Mouse (Mus musculus) testis, postnatal 14 days (tissue): ENCODE data around the gene Lef1.
A peak's percentile ranks its signal among the peaks of the same experiment; 100 is the strongest.

Experiments
- DNase-seq: peaks from one replicate; pipeline ENCODE4 v3.0.0; 2021; ENCODE audit warnings: low spot score

Lef1 gene

DNA sequence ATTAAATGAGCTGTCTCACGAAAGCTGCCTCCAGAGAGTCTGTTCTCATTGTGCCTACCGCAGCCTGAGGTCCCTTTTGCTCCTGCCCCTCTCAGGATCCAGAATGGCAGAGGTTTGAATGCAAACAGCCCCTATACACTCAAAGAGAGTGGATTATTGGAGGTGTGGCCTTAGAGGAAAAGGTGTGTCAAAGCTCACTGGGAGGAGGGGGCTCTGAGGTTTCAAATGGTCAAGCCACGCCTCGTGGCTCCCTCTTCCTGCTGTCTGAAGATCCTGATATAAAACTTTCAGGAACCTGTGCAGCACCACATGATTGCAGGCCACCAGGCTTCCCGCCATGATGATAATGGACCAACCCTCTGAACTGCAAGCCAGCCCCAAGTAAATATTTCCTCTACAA, 137.6 kb downstream of the Lef1 start:
- no peak for DNase-seq

DNA sequence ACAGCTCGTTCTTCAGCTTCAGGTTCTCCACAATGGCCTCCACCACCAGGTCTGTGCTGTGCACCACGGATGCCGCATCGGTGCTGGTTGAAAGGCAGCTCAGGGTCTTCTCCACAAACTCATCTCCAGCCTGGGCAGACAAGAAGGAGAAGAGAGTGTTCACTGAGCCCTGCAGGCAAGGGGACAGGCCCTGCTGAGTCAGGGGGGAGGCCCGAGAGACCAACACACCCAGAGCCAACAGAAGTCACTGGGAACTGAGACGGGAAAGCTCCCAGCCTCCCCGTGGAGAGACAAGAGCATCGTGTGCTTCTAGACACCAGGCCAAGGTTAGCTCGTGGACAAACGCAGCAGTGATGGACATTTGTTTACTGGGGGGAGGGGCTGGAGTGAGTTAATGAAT, 138.2 kb downstream of the Lef1 start:
- DNase-seq, result no peak

DNA sequence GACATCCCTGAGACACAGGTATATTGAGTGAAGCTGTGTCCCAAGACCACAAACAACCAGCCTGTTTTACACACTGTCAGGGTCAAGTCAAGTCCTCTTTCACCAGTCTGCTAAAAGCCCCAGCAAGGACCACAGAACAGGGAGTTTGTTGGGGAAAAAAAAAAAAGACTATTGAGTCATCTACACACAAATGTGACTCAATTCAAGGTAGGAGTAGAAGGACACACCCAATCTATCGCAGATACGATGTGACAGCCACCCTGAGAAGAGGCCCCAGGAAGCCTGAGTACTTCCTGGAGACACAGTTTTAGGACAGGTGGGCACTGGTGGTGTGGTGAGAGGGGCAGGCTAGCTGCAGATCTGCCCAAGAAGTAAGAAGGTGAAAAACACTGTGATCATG, 140.0 kb downstream of the Lef1 start:
- DNase-seq, result no peak

DNA sequence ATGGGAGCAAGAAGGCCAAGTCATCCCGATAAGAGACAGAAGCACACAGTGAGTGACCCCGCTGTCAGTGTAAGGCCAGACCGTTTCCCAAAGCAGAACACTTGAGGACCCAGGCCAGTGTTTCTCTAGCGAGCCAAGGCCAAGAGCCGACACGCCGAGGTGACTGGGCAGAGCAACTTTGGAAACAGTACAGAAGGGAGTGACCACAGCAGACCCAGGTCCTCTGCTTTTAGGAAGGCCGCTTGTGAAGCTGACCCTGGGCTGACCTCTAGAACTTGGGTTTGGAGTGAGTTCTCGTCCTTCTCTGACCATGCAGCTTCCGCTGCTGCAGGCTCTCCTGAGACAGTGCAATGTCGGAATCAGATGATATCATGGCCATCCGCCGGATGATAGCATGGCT, 140.7 kb downstream of the Lef1 start:
- DNase-seq, result no peak

DNA sequence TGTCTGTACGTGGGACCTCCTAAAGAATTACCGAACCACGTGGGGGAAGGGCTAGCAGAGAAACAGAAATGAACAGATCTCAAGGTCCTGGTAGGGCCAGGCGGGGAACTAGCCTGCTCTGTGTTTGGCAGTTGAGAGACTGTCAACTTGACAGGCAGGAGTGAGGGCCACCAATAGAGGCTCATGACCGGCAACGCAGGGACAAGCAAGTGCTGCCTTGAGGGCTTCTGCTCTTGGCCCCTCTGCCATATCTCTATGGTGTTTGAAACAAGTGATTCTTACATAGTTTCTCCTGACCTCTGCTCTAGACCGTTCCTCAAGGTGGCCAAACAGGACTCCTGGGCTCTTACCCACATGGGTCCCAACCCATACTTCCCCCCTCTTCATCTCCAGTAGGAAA, 141.3 kb downstream of the Lef1 start:
- DNase-seq, result no peak

DNA sequence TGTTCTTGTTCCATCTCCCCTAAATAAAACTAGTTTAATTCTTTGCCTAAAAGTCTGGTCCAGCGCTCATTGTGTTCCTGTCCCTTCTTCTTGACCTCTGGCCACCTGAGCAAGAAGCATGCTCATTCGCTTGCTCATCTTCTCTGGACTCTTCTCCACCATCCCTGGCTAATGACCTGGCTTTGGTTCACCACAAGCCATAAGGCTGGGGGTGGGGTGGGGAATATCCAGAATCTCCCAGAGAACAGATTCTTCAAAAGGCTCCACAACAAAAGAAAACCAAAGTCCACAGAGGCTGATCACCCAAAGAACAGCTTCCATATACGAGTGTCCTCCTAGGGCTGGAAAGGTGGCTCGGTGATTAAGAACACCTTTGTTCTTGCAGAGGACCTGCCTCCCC, 144.7 kb downstream of the Lef1 start:
- no peak for DNase-seq

DNA sequence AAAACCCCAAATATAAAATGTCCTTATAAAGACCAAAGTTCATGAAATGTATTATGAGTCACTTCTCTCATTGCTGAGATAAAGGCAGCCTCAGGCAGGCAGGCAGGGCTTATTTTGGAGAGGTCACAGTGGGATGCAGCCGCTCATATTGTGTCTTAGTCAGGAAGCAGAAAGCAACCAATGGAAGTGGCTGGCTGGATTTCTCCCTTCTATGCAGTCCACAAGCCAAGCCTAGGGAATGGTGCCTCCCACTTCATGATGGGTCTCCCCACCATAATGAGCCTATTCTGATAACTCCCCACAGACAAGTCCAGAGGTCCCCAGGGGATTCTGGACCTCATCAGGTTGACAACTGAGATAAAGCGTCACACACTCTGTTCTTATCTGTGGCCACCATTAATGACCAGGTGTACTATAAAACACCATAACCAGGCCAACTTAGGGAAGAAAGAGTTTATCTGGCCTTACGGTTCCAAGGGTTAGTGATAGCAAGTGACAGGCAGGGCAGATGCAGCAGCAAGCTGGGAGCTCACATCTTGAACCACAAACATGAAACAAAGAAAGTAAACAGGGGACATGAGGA, 145.2 kb downstream of the Lef1 start:
- no peak for DNase-seq

DNA sequence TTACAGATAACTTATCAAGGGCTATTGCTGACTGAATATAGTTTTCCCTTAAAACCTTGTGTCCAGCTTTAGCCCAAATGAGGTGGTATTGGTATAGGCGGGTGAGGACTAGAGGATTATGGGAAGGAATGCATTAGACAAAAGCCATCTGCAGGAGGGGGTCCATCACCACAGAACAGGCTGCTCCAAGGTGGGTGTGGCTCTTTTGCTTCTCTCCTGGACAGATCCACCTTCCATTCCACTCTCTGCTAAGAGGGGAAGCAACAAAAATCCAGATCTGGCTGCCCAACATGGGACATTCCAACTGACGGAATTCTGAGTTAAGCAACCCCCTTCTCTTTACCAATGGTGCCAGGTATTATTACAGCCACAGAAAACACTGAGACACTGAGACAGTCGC, 148.7 kb downstream of the Lef1 start:
- DNase-seq, result no peak

DNA sequence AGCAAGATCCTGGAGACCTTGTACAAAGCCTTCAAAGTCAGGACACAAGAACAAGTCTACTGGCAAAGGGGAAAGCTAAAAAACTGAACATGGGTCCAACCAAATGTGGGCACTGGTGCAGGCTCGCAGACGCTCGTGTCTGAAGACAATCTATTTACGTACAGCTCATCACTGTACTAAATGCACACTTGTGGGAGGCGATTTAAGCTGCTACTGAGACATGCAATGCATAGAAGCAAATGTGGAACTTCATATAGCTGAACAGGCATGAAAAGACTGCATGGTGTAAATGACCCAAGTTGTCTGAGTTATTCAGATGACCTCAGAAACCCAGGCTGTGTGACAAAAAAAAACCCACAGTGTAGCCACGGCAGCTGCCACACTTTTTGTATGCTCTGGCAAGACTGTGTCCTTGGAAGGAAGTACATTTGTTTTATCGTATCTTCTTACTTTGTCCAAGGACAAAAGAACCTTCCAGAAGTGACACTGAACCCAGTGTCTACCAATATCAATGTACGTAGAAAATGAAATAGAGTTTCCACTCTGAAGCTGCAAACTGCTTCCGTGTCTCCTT, 149.2 kb downstream of the Lef1 start:
- DNase-seq, result peak; percentile 40

DNA sequence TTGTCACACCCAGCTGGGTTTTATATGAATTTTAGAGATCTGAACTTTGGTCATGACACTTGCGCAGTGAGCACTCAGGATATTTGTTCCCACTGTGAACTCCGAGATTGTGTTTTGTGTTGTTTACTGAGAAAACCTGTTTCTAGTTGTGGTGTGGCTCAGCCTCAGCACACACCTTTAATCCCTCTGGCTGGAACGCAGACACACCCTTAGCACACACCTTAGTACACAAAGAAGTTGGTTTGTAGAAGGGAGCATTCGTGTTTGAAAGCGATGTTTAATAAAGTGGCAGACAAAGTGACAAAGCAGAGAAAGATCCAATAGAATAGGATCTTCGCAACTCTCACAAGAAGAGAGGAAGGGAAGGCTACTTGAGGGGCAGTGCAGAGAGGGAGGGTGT, 150.1 kb downstream of the Lef1 start:
- no peak for DNase-seq

DNA sequence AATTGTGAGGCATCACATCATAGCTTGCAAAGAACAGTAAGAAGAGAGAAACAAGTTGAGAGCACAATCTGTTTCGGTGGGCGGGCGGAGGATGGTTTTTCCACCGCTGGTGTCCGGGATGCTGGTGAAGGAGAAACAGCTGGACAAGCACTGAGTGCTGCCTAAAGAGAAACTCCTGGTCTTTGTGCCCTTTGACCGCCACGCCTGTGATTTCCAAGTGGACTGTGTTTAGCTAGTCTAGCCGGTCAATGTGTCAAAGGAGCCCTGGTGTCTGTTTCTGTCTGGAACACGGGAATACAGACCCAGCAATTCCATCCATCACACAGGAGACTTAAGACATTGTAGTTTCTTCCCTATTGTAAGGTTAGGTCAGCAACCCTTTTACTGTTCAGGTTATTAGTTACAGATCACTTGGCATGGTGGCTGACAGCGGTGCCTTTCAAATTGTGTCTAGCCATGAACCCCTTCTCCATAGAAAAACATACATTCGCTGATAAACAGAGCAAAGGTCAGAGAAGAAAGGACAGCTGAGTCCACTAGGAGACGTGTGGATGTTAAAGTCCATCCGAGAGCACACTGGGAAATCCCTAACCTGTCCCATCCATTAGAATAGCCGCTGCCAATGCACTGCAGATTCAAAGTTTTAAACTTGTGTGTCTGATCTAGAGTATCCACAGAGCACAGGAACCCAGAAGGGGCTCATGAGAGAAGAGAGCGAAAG, 153.7 kb downstream of the Lef1 start:
- DNase-seq, result no peak

DNA sequence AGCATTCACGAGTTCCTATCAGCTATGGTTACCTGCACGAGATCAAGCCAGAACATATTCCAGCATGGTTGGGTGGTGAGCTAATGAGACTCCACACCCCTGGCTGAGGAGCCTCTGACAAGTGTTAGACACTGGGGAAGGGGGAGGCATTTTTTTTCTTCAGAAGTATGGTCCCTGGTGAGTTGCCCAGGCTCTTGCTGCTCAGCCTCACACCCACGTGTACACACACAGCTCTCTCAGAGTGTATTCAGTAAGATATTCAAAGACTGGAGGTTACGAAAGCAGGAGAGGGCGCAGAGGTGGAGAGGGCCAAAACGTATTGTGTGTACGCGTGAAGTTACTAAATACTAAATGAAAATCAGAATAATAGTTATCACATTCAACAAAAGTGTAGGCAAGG, 155.2 kb downstream of the Lef1 start:
- no peak for DNase-seq

DNA sequence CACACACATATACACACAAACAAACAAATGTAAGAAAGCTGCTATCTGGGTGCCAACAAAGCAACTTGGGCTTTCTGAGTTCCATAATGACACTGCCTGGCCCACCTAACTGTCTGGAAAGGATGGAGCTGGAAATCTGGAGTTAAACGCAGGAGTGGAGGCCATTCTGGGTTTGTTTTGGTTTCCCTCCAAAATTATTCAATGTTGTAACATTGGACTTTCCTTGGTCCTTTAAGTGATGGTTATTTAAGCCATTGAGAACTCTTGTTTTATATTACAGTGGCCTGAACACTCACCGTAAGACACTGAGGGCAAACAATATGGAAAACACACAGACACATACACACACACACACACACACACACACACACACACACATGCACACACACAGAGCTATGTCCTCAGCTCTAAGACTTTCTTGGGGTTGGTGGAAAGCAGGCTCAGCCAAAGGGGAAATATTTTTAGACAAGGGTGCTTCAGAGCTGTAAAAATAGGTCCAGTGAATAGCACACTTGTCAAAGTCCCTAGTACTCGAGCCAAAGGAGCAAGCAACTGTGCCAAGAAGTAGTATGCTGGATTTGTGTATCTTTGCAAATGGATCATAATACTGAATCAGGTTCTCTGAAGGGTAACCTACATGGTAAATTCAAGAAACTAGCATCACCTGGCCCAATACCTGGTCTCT, 156.2 kb downstream of the Lef1 start:
- no peak for DNase-seq

DNA sequence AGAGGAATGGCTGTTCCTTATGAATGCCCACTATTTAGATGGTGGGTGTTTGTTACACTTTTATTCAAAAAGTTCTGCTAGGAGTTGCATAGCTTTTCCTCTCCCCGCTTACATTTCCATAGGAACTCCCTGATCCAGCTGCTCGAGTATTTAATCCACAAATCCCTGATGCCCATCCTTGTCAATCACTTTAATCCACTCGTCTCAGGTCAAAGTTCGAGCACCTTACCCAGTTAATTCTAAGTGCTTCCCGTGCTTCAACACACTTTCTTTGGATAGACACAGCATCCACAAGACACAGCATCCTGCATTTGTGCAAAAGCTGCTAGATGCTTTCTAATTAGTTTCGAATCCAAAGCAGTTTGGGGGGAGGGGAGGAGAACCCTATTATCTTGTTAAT, 160.1 kb downstream of the Lef1 start:
- DNase-seq, result peak; percentile 35

DNA sequence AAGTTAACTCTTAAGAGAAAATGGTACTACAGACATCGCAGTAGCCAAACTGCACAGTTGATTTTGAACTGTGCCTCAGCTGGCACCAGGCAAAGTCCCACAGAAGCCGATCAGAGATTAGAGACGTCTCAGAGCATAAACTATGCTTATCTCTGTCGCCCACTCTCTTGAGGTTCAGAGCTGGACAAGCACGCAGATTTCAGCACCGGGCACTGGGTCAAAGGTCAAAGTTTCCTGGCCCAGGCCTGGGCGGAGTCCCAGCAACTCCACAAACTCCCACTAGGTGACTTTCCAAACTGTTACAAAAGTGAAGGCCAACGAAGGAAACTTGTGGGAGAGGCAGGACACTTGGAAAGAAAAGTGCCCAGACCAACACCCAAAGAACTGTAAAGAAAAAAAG, 160.9 kb downstream of the Lef1 start:
- peak; percentile 72 for DNase-seq

DNA sequence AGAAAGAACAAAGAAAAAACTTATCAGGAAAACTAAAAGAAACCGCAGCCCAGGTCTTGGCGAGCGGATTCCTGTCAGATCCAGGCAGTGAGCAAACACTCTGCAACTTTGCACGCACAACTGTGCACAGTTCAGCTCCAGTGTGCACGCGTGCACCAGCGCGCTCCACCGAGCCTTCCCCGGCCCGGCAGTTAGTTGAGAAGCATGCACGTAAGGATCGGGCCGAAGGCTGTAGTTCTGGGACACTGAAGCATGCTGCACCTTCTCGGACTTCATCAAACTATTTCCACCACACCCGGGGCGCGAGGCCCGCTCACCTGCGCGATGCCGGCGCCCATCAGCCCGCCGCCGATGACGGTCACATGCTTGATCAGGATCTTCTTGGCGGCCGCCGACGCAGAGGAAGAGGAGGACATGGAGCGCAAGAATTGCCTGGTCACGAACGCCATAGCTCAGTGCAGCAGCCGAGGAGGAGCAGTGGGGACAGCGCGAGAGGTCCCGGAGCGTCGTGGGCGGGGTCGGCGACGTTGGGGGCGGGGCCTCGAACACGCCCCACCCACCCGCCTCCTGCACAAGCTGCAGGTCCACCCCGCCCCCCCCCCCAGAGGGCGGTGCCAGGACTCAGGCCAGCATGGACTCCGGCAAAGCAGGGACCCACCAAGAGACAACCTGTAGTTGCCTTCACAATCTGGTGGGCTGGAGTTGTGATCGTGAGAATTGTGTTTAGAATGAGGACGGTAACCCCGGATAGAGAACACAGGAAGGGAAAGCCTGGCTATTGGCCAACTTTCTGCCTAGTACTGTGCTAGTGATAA, 161.5 kb downstream of the Lef1 start, which contains the start of gene Hadh:
Gene Hadh (minus strand): TSS at position 543 of the 815 bp plus-strand sequence.
- DNase-seq, result peak; percentile 81

DNA sequence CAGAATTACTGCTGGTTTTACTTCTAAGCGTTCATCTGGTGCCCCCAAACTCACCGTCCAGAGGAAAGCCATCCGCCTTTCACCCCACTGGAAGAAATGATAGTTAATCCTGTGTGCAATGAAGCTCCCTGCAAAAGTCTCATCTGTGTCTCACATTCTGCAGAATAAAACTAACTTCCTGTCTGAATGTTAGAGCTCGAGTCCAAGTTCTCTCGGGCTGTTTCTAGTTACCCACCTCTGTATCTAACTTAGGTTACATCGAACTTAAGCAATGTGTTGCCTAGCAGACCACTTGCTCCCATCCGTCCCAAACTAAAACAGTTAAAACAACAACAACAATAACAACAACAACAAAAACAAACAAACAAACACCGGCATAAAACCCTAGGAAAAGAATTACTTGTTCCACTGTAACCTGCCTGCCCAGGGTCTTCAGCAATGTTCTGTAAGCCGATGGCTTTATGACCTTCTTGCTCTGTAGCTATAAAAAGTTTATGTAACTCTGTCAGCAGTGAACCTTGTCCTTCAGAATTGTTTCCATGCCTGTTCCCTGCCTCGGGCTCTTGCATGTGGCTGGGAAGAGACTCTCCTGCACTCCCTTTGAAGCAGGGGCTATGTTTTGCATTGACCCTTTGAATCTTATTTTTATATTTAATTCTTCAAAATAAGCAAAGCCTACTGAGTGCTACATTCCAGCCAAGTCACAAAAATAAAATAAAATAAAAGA, 162.3 kb downstream of the Lef1 start:
- no peak for DNase-seq
